8 mouse cellular contexts compared by ENCODE assay signal in the genomic region with DNA sequence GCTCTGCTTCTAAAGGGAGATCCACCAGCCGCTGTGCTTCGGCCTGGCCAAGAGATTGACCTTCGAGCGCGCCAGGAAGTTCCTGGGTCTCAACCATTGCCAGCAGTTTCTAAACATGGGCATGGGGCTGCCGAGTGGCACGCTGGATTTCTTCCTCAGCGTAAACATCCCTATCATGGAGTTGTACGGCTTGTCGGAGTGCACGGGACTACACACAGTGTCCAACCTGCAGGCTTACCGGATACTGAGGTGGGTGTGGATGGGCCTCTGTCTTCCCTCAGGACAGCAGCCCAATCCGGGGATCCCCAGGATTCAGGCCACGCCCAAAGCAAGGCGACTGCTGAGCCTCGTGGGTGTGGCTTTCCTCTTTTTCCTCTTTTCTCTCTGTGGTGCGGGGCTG. TPM values are rescaled to one million over a fixed set of nuclear protein-coding genes. Genes with fewer than 3 reads are reported as not detected.
DNase-seq lines count a peak whose midpoint lies in the region; ATAC-seq and TF ChIP-seq lines count a peak whose summit lies in the region.

No protein-coding gene starts in this region.

- TF ChIP-seq EP300 in liver, postnatal 0 days (IDR thresholded peaks at IDR 0.05; ENCODE audit: low read depth): no peak

- H3K4me1 ChIP-seq in forebrain, embryonic 13.5 days: no peaks in the 10 kb centered on the region
- no peaks in the 10 kb centered on the region; the same call in 1 of the 2 replicates for H3K4me1 ChIP-seq in forebrain, embryonic 10.5 days
- peaks cover 12% of the 10 kb centered on the region for H3K4me1 ChIP-seq in heart, embryonic 10.5 days
- peaks cover 15% of the 10 kb centered on the region for H3K4me1 ChIP-seq in liver, postnatal 0 days (ENCODE audit: insufficient read depth)

- no peaks in the 10 kb centered on the region for H3K27me3 ChIP-seq in forebrain, embryonic 13.5 days
- no peaks in the 10 kb centered on the region for H3K27me3 ChIP-seq in forebrain, embryonic 10.5 days (ENCODE audit: poor library complexity, severe bottlenecking)
- H3K27me3 ChIP-seq in heart, embryonic 10.5 days (ENCODE audit: insufficient read depth, poor library complexity, severe bottlenecking): 0 out of 2 replicates have a peak, but pooled peaks cover 8% of the 10 kb centered on the region
- H3K27me3 ChIP-seq in liver, postnatal 0 days (ENCODE audit: insufficient read depth, low read length): no peaks in the 10 kb centered on the region

- H3K27ac ChIP-seq in forebrain, embryonic 13.5 days: no peak overlapping the region
- no peak overlapping the region for H3K27ac ChIP-seq in forebrain, embryonic 10.5 days
- no peak overlapping the region for H3K27ac ChIP-seq in heart, embryonic 10.5 days
- no peak overlapping the region for H3K27ac ChIP-seq in liver, postnatal 0 days (ENCODE audit: low read depth)

- H3K36me3 ChIP-seq in forebrain, embryonic 13.5 days (ENCODE audit: poor library complexity, severe bottlenecking): peaks cover 6% of the 10 kb centered on the region
- H3K36me3 ChIP-seq in forebrain, embryonic 10.5 days (replicated peaks): peaks cover 10% of the 10 kb centered on the region
- peaks cover 9% of the 10 kb centered on the region for H3K36me3 ChIP-seq in heart, embryonic 10.5 days
- H3K36me3 ChIP-seq in liver, postnatal 0 days (replicated peaks; ENCODE audit: insufficient read depth, low read length): no peaks in the 10 kb centered on the region

- no peak for TF ChIP-seq CTCF in liver, postnatal 0 days (IDR thresholded peaks at IDR 0.05; ENCODE audit: low read depth)

- H3K4me2 ChIP-seq in forebrain, embryonic 13.5 days: peak overlapping the region; percentile 25; the same call in 1 of the 2 replicates
- H3K4me2 ChIP-seq in liver, postnatal 0 days (ENCODE audit: low read depth, low read length): peak overlapping the region; percentile 53

- H3K9ac ChIP-seq in forebrain, embryonic 13.5 days: no peak overlapping the region
- H3K9ac ChIP-seq in liver, postnatal 0 days (replicated peaks): 0 out of 2 replicates have a peak overlapping the region, but pooled peaks have one; percentile 16

- 62% methylated on average over 17 of the region's 17 CpGs for WGBS in forebrain, embryonic 13.5 days
- WGBS in forebrain, embryonic 10.5 days: 52% methylated on average over 17 of the region's 17 CpGs
- 28% methylated on average over 17 of the region's 17 CpGs for WGBS in heart, embryonic 10.5 days
- WGBS in liver, postnatal 0 days (ENCODE audit: insufficient replicate concordance): 32% methylated on average over 17 of the region's 17 CpGs

- 0 out of 2 replicates have a peak, but pooled peaks cover 6% of the 10 kb centered on the region for H3K9me3 ChIP-seq in forebrain, embryonic 13.5 days (replicated peaks)
- H3K9me3 ChIP-seq in forebrain, embryonic 10.5 days: peaks cover 3% of the 10 kb centered on the region; the same call in 1 of the 2 replicates
- H3K9me3 ChIP-seq in heart, embryonic 10.5 days: 0 out of 2 replicates have a peak, but pooled peaks cover 2% of the 10 kb centered on the region
- H3K9me3 ChIP-seq in liver, postnatal 0 days (ENCODE audit: low read length): no peaks in the 10 kb centered on the region

- no peak overlapping the region for H3K4me3 ChIP-seq in forebrain, embryonic 13.5 days
- H3K4me3 ChIP-seq in forebrain, embryonic 10.5 days: no peak overlapping the region
- peak overlapping the region; percentile 41; the same call in 1 of the 2 replicates for H3K4me3 ChIP-seq in heart, embryonic 10.5 days
- H3K4me3 ChIP-seq in liver, postnatal 0 days (ENCODE audit: low read depth, low read length): no peak overlapping the region

- no peak for ATAC-seq in forebrain, embryonic 13.5 days
- peak; percentile 45 for ATAC-seq in CD4-positive, CD25-positive, alpha-beta regulatory T cell, adult 4 months
- ATAC-seq in liver, postnatal 0 days: no peak
- ATAC-seq in erythroblast, adult 5-6 weeks (replicated peaks; ENCODE audit: low FRiP score, poor library complexity, severe bottlenecking): no peak

- DNase-seq in forebrain, embryonic 10.5 days (ENCODE audit: extremely low spot score, low spot score): no peak
- no peak for DNase-seq in heart, embryonic 10.5 days (ENCODE audit: low spot score)
- no peak for DNase-seq in liver, postnatal 0 days
- no peak for DNase-seq in cerebellum, adult 11 months
- DNase-seq in frontal cortex, adult 2 months (ENCODE audit: extremely low spot score in 1 of 2, low spot score in 1 of 2): no peak

RNA-seq across cellular contexts. Expression of a gene that starts 8.3 kb away (rescaled TPM):
- polyA plus RNA-seq in forebrain, embryonic 13.5 days (2015; fragmentation: Nextera tagmentation; extraction: Ambion mirVana): 0.33 and 0.45 TPM in 2 replicates
- polyA plus RNA-seq in forebrain, embryonic 10.5 days (2016; fragmentation: Nextera tagmentation; extraction: Ambion mirVana): 0.26 and 0.46 TPM in 2 replicates
- polyA plus RNA-seq in CD4-positive, CD25-positive, alpha-beta regulatory T cell, adult 4 months (2017; shearing (Covaris generic)): under 1 TPM in 1 of 2 experiments, not detected in 1; 0.31 TPM
- 0.33 and 0.40 TPM in 2 replicates for polyA plus RNA-seq in heart, embryonic 10.5 days (2016; fragmentation: Nextera tagmentation; extraction: Ambion mirVana)
- polyA plus RNA-seq in liver, postnatal 0 days (2015; fragmentation: Nextera tagmentation; extraction: Ambion mirVana): 0.04 TPM in 1 of 2 replicates, not detected in the other
- not detected in 2 replicates for total RNA-seq in erythroblast, adult 5-6 weeks (2015; ENCODE audit: low replicate concordance)
- total RNA-seq in erythroblast, adult 5-6 weeks (2017; ENCODE audit: low replicate concordance): not detected in 2 replicates
- 0.12 and 0.15 TPM in 2 replicates for polyA plus RNA-seq in frontal cortex, adult 2 months (2012; rRNA removed)

RNA-seq across cellular contexts. Expression of a gene that starts 9.4 kb away (rescaled TPM):
- not detected in 2 replicates for polyA plus RNA-seq in forebrain, embryonic 13.5 days (2015; fragmentation: Nextera tagmentation; extraction: Ambion mirVana)
- polyA plus RNA-seq in forebrain, embryonic 10.5 days (2016; fragmentation: Nextera tagmentation; extraction: Ambion mirVana): not detected in 2 replicates
- polyA plus RNA-seq in CD4-positive, CD25-positive, alpha-beta regulatory T cell, adult 4 months (2017; shearing (Covaris generic)): under 1 TPM in 1 of 2 experiments, not detected in 1; 0.12 TPM
- polyA plus RNA-seq in heart, embryonic 10.5 days (2016; fragmentation: Nextera tagmentation; extraction: Ambion mirVana): not detected in 2 replicates
- not detected in 2 replicates for polyA plus RNA-seq in liver, postnatal 0 days (2015; fragmentation: Nextera tagmentation; extraction: Ambion mirVana)
- total RNA-seq in erythroblast, adult 5-6 weeks (2015; ENCODE audit: low replicate concordance): not detected in 2 replicates
- total RNA-seq in erythroblast, adult 5-6 weeks (2017; ENCODE audit: low replicate concordance): not detected in 2 replicates
- 0.04 TPM in 1 of 2 replicates, not detected in the other for polyA plus RNA-seq in frontal cortex, adult 2 months (2012; rRNA removed)

RNA-seq across cellular contexts. Expression of a gene that starts 51.6 kb away (rescaled TPM):
- 69.5 and 70.1 TPM in 2 replicates for polyA plus RNA-seq in forebrain, embryonic 13.5 days (2015; fragmentation: Nextera tagmentation; extraction: Ambion mirVana)
- polyA plus RNA-seq in forebrain, embryonic 10.5 days (2016; fragmentation: Nextera tagmentation; extraction: Ambion mirVana): 72.7 and 74.6 TPM in 2 replicates
- polyA plus RNA-seq in CD4-positive, CD25-positive, alpha-beta regulatory T cell, adult 4 months (2017; shearing (Covaris generic)): 1 to 10 TPM; 4.5 to 7.0 TPM
- polyA plus RNA-seq in heart, embryonic 10.5 days (2016; fragmentation: Nextera tagmentation; extraction: Ambion mirVana): 42.3 and 46.0 TPM in 2 replicates
- 4.6 and 4.8 TPM in 2 replicates for polyA plus RNA-seq in liver, postnatal 0 days (2015; fragmentation: Nextera tagmentation; extraction: Ambion mirVana)
- 2.1 and 4.4 TPM in 2 replicates for total RNA-seq in erythroblast, adult 5-6 weeks (2015; ENCODE audit: low replicate concordance)
- 1.3 and 3.5 TPM in 2 replicates for total RNA-seq in erythroblast, adult 5-6 weeks (2017; ENCODE audit: low replicate concordance)
- 73.3 and 80.1 TPM in 2 replicates for polyA plus RNA-seq in frontal cortex, adult 2 months (2012; rRNA removed)

RNA-seq across cellular contexts. Expression of a gene that starts 52.8 kb away (rescaled TPM):
- polyA plus RNA-seq in forebrain, embryonic 13.5 days (2015; fragmentation: Nextera tagmentation; extraction: Ambion mirVana): 5.8 and 6.9 TPM in 2 replicates
- polyA plus RNA-seq in forebrain, embryonic 10.5 days (2016; fragmentation: Nextera tagmentation; extraction: Ambion mirVana): 7.8 and 9.6 TPM in 2 replicates
- 1 to 10 TPM; 1.2 to 2.1 TPM for polyA plus RNA-seq in CD4-positive, CD25-positive, alpha-beta regulatory T cell, adult 4 months (2017; shearing (Covaris generic))
- 4.0 and 4.8 TPM in 2 replicates for polyA plus RNA-seq in heart, embryonic 10.5 days (2016; fragmentation: Nextera tagmentation; extraction: Ambion mirVana)
- polyA plus RNA-seq in liver, postnatal 0 days (2015; fragmentation: Nextera tagmentation; extraction: Ambion mirVana): 3.1 and 3.6 TPM in 2 replicates
- total RNA-seq in erythroblast, adult 5-6 weeks (2015; ENCODE audit: low replicate concordance): 21.5 and 25.7 TPM in 2 replicates
- total RNA-seq in erythroblast, adult 5-6 weeks (2017; ENCODE audit: low replicate concordance): 26.1 and 39.6 TPM in 2 replicates
- polyA plus RNA-seq in frontal cortex, adult 2 months (2012; rRNA removed): 3.6 and 4.0 TPM in 2 replicates
